Mouse (Mus musculus) bone marrow, adult 2 months (tissue): ENCODE results near the gene Tufm.

Source experiments
- CTCF ChIP-seq: fragments of 200-500 bp; IDR thresholded peaks from 2 replicates; pipeline ENCODE4 v1.5.1; 2011; ENCODE audit warnings: low read length, control low read depth; ENCODE audit not compliant: control insufficient read depth, insufficient read depth
- POLR2A ChIP-seq: fragments of 200-500 bp; IDR thresholded peaks from 2 replicates; pipeline ENCODE4 v1.6.1; 2011; ENCODE audit warnings: low read depth, mild to moderate bottlenecking, control low read depth, low read length, borderline replicate concordance; ENCODE audit not compliant: control insufficient read depth

- TF ChIP-seq POLR2A (0 out of 2 replicates have a peak, but pooled peaks have one; percentile 11), CTCF (no peak)
Observed at GRCm38 (mm10) chr7:126474486-126474955, 12.6 kb upstream of the Tufm start.
